Mouse (Mus musculus) embryonic facial prominence, embryonic 14.5 days (tissue): ENCODE measurements around the gene Gpr143. TPM values are rescaled to one million over a fixed set of nuclear protein-coding genes. Genes with fewer than 3 reads are reported as not detected.

ENCODE experiments used
- ATAC-seq: fragments of 200-750 bp; cut with Nextera tagmentation; 2 replicates; pipeline ENCODE4 v1.8.0; 2017; ENCODE audit warnings: low read depth, moderate number of reproducible peaks, moderate TSS enrichment
- DNase-seq: peaks from one replicate; pipeline ENCODE4 v3.0.0-alpha.2; 2015; ENCODE audit warnings: low spot score
- H3K27ac ChIP-seq: fragments of 300-500 bp; sonication (generic); replicated peaks from 2 replicates; pipeline ENCODE4 v1.5.1; 2014; ENCODE audit warnings: low read depth, mild to moderate bottlenecking, low read length, moderate library complexity
- H3K27me3 ChIP-seq: fragments of 300-500 bp; sonication (generic); replicated peaks from 2 replicates; pipeline ENCODE4 v1.6.1; 2014; ENCODE audit warnings: low read length; ENCODE audit not compliant: control insufficient read depth, insufficient read depth
- H3K36me3 ChIP-seq: fragments of 300-500 bp; sonication (generic); 2 replicates; pipeline ENCODE4 v1.6.1; 2014; ENCODE audit warnings: low read length, mixed read lengths; ENCODE audit not compliant: control insufficient read depth, insufficient read depth
- H3K4me1 ChIP-seq: fragments of 300-500 bp; sonication (generic); 2 replicates; pipeline ENCODE4 v1.6.1; 2014; ENCODE audit warnings: antibody characterized with exemption, low read length; ENCODE audit not compliant: control insufficient read depth, insufficient read depth
- H3K4me2 ChIP-seq: fragments of 300-500 bp; sonication (generic); 2 replicates; pipeline ENCODE4 v1.6.1; 2014; ENCODE audit warnings: low read depth, mild to moderate bottlenecking, low read length, moderate library complexity, mixed read lengths
- H3K4me3 ChIP-seq: fragments of 300-500 bp; sonication (generic); 2 replicates; pipeline ENCODE4 v1.5.1; 2014; ENCODE audit warnings: low read depth, mild to moderate bottlenecking, low read length
- H3K9ac ChIP-seq: fragments of 300-500 bp; sonication (generic); 2 replicates; pipeline ENCODE4 v1.6.1; 2014; ENCODE audit warnings: low read depth, mild to moderate bottlenecking, low read length, moderate library complexity, mixed read lengths
- H3K9me3 ChIP-seq: fragments of 300-500 bp; sonication (generic); 2 replicates; pipeline ENCODE4 v1.6.1; 2016; ENCODE audit warnings: low read length; ENCODE audit not compliant: control insufficient read depth
- WGBS: fragments of 180-500 bp; shearing (Covaris S2); extraction: QIAGEN DNeasy Blood & Tissue Kit; methylation state at CpG from one replicate; pipeline ENCODE4 v1.1.7; 2014; 5-methylcytosine and 5-hydroxymethylcytosine counted together
- polyA plus RNA-seq: library from polyadenylated mRNA; unstranded; fragments of >200 nt; fragmentation: Nextera tagmentation; extraction: Ambion mirVana; gene quantifications from 2 replicates; pipeline ENCODE4 v1.2.1, GENCODE M21; 2014

The Gpr143 gene
- polyA plus RNA-seq, 1 experiment from 2014 or later = 0.42 TPM

GRCm38 (mm10) chrX:152762855-152763254 is 18.9 kb upstream of the Gpr143 start:
- H3K9me3 ChIP-seq = no peaks in the 10 kb centered on the region
- no peaks in the 10 kb centered on the region for H3K27me3 ChIP-seq
- no peak overlapping the region for H3K4me2 ChIP-seq
- H3K4me1 ChIP-seq = no peaks in the 10 kb centered on the region
- H3K9ac ChIP-seq = no peak overlapping the region
- no peak for DNase-seq
- no peak overlapping the region for H3K27ac ChIP-seq
- whole genome bisulfite sequencing = 59% methylated on average over 2 of the region's 2 CpGs
- ATAC-seq = no peak
- H3K4me3 ChIP-seq = no peak overlapping the region
- no peaks in the 10 kb centered on the region for H3K36me3 ChIP-seq

- ATAC-seq (no peak), DNase-seq (no peak)
- H3K9ac ChIP-seq = no peak overlapping the region
- no peak overlapping the region for H3K4me3 ChIP-seq
- H3K4me2 ChIP-seq = no peak overlapping the region
- no peaks in the 10 kb centered on the region for H3K9me3 ChIP-seq
- H3K36me3 ChIP-seq = no peaks in the 10 kb centered on the region
- 43% methylated on average over 2 of the region's 2 CpGs for WGBS
- H3K27me3 ChIP-seq = peaks cover 10% of the 10 kb centered on the region
- H3K27ac ChIP-seq = no peak overlapping the region
- H3K4me1 ChIP-seq = no peaks in the 10 kb centered on the region
Measured at GRCm38 (mm10) chrX:152764171-152764570, 17.6 kb upstream of the Gpr143 start.

- WGBS = 22% methylated on average over 14 of the region's 55 CpGs
- H3K27me3 ChIP-seq = peaks cover 31% of the 10 kb centered on the region
- H3K27ac ChIP-seq = no peak within 1 kb of the TSS
- peak within 1 kb of the TSS; percentile 62 for H3K4me2 ChIP-seq
- no peaks in the 10 kb centered on the region for H3K36me3 ChIP-seq
- peak within 1 kb of the TSS; percentile 60 for H3K4me3 ChIP-seq
- H3K4me1 ChIP-seq = no peaks in the 10 kb centered on the region
- H3K9me3 ChIP-seq = no peaks in the 10 kb centered on the region
- peak within 1 kb of the TSS; percentile 72 for H3K9ac ChIP-seq
- DNase-seq (no peak), ATAC-seq (peak; percentile 88)
Measured at GRCm38 (mm10) chrX:152768891-152769599, 12.7 kb upstream of the Gpr143 start, which contains the start of gene Shroom2. TSS of gene Shroom2 (minus strand) at chrX:152769465.

GRCm38 (mm10) chrX:152769600-152770157 is 12.0 kb upstream of the Gpr143 start:
- WGBS = 19% methylated on average over 29 of the region's 48 CpGs
- DNase-seq (peak; percentile 83), ATAC-seq (peak; percentile 95)
- Histone ChIP-seq H3K4me1 (no peaks in the 10 kb centered on the region), H3K27ac (no peak overlapping the region), H3K4me3 (peak overlapping the region; percentile 60), H3K36me3 (no peaks in the 10 kb centered on the region), H3K4me2 (peak overlapping the region; percentile 62), H3K9ac (peak overlapping the region; percentile 72), H3K27me3 (peaks cover 31% of the 10 kb centered on the region), H3K9me3 (no peaks in the 10 kb centered on the region)

- ATAC-seq (no peak), DNase-seq (no peak)
- no peak overlapping the region for H3K27ac ChIP-seq
- no peaks in the 10 kb centered on the region for H3K36me3 ChIP-seq
- no peak overlapping the region for H3K4me2 ChIP-seq
- H3K4me1 ChIP-seq = no peaks in the 10 kb centered on the region
- H3K27me3 ChIP-seq = peaks cover 8% of the 10 kb centered on the region
- no peak overlapping the region for H3K4me3 ChIP-seq
- 78% methylated on average over 1 of the region's 1 CpGs for WGBS
- no peak overlapping the region for H3K9ac ChIP-seq
- H3K9me3 ChIP-seq = no peaks in the 10 kb centered on the region
Measured at GRCm38 (mm10) chrX:152788129-152788528, 6.4 kb downstream of the Gpr143 start.

- H3K4me3 ChIP-seq = no peak overlapping the region
- H3K27me3 ChIP-seq = peaks cover 8% of the 10 kb centered on the region
- WGBS = 71% methylated on average over 2 of the region's 2 CpGs
- no peaks in the 10 kb centered on the region for H3K9me3 ChIP-seq
- no peak for ATAC-seq
- H3K4me2 ChIP-seq = no peak overlapping the region
- no peak overlapping the region for H3K27ac ChIP-seq
- H3K9ac ChIP-seq = no peak overlapping the region
- no peak for DNase-seq
- no peaks in the 10 kb centered on the region for H3K36me3 ChIP-seq
- H3K4me1 ChIP-seq = no peaks in the 10 kb centered on the region
Measured at GRCm38 (mm10) chrX:152788611-152789010, 6.9 kb downstream of the Gpr143 start.

- ATAC-seq = no peak
- Histone ChIP-seq H3K9ac (no peak overlapping the region), H3K4me2 (no peak overlapping the region)
Measured at GRCm38 (mm10) chrX:152805317-152805716, 23.6 kb downstream of the Gpr143 start.

GRCm38 (mm10) chrX:152813339-152813738 is 31.6 kb downstream of the Gpr143 start:
- Histone ChIP-seq H3K4me2 (no peak overlapping the region), H3K4me3 (no peak overlapping the region), H3K36me3 (no peaks in the 10 kb centered on the region), H3K27me3 (no peaks in the 10 kb centered on the region), H3K9ac (no peak overlapping the region), H3K27ac (no peak overlapping the region), H3K9me3 (no peaks in the 10 kb centered on the region), H3K4me1 (no peaks in the 10 kb centered on the region)
- ATAC-seq = no peak
- DNase-seq = no peak
- WGBS = 75% methylated on average over 3 of the region's 3 CpGs

More at GRCm38 (mm10) chrX:152805317-152805716, 23.6 kb downstream of the Gpr143 start:
- H3K9me3 ChIP-seq = no peaks in the 10 kb centered on the region
- no peaks in the 10 kb centered on the region for H3K4me1 ChIP-seq
- H3K27ac ChIP-seq = no peak overlapping the region
- H3K4me3 ChIP-seq = no peak overlapping the region
- no peaks in the 10 kb centered on the region for H3K36me3 ChIP-seq
- no peak for DNase-seq
- H3K27me3 ChIP-seq = no peaks in the 10 kb centered on the region

GRCm38 (mm10) chrX:152818996-152819395 is 37.3 kb downstream of the Gpr143 start:
- Histone ChIP-seq H3K9ac (no peak overlapping the region), H3K4me1 (no peaks in the 10 kb centered on the region), H3K4me2 (no peak overlapping the region), H3K4me3 (no peak overlapping the region), H3K9me3 (no peaks in the 10 kb centered on the region), H3K27ac (no peak overlapping the region), H3K36me3 (no peaks in the 10 kb centered on the region), H3K27me3 (no peaks in the 10 kb centered on the region)
- DNase-seq (peak; percentile 7), ATAC-seq (no peak)
